Mouse (Mus musculus): ENCODE results near the gene Rchy1. TPM values are rescaled to one million over a fixed set of nuclear protein-coding genes. Genes with fewer than 3 reads are reported as not detected.

Rchy1 gene
- total and polyA plus RNA-seq, 3 experiments: 24.8 to 74.4 (median 26.9) TPM

DNA sequence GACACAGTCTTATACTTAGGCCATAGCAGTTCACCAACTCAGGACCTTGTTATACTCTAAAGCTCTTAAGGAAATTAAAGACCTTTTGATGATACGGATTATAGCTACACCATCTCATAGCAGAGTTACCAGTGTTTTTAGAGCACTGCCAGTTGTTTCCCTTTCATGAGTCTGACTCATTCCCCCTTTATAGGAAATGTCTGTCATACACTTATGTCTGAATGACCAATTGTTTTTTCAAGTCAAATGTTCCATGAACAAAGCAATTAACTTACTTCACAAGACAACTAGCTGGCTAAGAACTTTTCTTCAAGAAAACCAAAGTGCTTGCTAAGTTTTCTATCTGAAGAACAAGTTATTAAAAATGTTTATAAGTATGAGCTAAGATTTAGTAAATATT is 2.9 kb downstream of the Rchy1 start:
- TF ChIP-seq ZC3H11A (IDR thresholded peaks at IDR 0.05; ENCODE audit: low read depth, low read length) (no peak), SMC3 (IDR thresholded peaks at IDR 0.05; ENCODE audit: low read depth, low read length) (no peak), TAL1 (IDR thresholded peaks at IDR 0.05; ENCODE audit: low read length) (no peak), GATA1 (IDR thresholded peaks at IDR 0.05; ENCODE audit: low read depth, low read length) (no peak), MYB (IDR thresholded peaks at IDR 0.05; ENCODE audit: low read depth, low read length) (no peak), CHD1 (IDR thresholded peaks at IDR 0.05; ENCODE audit: low read depth, low read length) (no peak), MXI1 (IDR thresholded peaks at IDR 0.05; ENCODE audit: low read depth, low read length) (no peak), NRF1 (IDR thresholded peaks at IDR 0.05; ENCODE audit: insufficient read depth, low read depth, low read length, poor library complexity, severe bottlenecking) (no peak), RAD21 (IDR thresholded peaks at IDR 0.05; ENCODE audit: low read depth, low read length) (no peak), RCOR1 (IDR thresholded peaks at IDR 0.05; ENCODE audit: low read depth, low read length) (no peak), POLR2AphosphoS5 (IDR thresholded peaks at IDR 0.05; ENCODE audit: borderline replicate concordance, low read depth, low read length) (no peak), EP300 (IDR thresholded peaks at IDR 0.05; ENCODE audit: low read depth in 1 of 2, low read length in 2 of 2) (no peak), JUND (IDR thresholded peaks at IDR 0.05; ENCODE audit: low read depth, low read length) (no peak), SIN3A (IDR thresholded peaks at IDR 0.05; ENCODE audit: low read length) (no peak), ELF1 (IDR thresholded peaks at IDR 0.05; ENCODE audit: low read depth, low read length) (no peak), NELFE (IDR thresholded peaks at IDR 0.05; ENCODE audit: low read depth, low read length) (no peak), TCF12 (IDR thresholded peaks at IDR 0.05; ENCODE audit: low read depth, low read length) (no peak), CTCF (IDR thresholded peaks at IDR 0.05 in 2 of 3, conservative IDR thresholded peaks at IDR 0.05 in 1 of 3; ENCODE audit: control insufficient read depth in 1 of 3, insufficient read depth in 1 of 3, low read depth in 2 of 3, low read length in 3 of 3, poor library complexity in 1 of 3, severe bottlenecking in 1 of 3) (no peak)
- H3K36me3 ChIP-seq (ENCODE audit: control insufficient read depth in 1 of 2, insufficient read depth in 2 of 2, low read length in 2 of 2): peaks cover 8 to 37% of the 10 kb centered on the region in 2 experiments
- DNase-seq (ENCODE audit: low read depth, low spot score): peak; percentile 20
- no peaks in the 10 kb centered on the region for H3K9me3 ChIP-seq (replicated peaks; ENCODE audit: insufficient read depth, low read length)
- peaks cover 17 to 21% of the 10 kb centered on the region in 2 experiments for H3K4me1 ChIP-seq (ENCODE audit: control insufficient read depth in 1 of 2, insufficient read depth in 2 of 2, low read length in 2 of 2)
- H3K4me3 ChIP-seq (ENCODE audit: control insufficient read depth in 1 of 2, insufficient read depth in 1 of 2, low read depth in 2 of 2, low read length in 2 of 2): no peak overlapping the region
- no peak overlapping the region for H3K27ac ChIP-seq (ENCODE audit: control insufficient read depth, low read depth, low read length)
- H3K9ac ChIP-seq (ENCODE audit: control insufficient read depth, low read depth, low read length, poor library complexity, severe bottlenecking): no peak overlapping the region
- no peaks in the 10 kb centered on the region for H3K27me3 ChIP-seq (ENCODE audit: control insufficient read depth in 1 of 2, insufficient read depth in 2 of 2, low read length in 2 of 2)
- H3K79me2 ChIP-seq (ENCODE audit: control insufficient read depth, insufficient read depth, low read length, poor library complexity): peaks cover 24% of the 10 kb centered on the region

DNA sequence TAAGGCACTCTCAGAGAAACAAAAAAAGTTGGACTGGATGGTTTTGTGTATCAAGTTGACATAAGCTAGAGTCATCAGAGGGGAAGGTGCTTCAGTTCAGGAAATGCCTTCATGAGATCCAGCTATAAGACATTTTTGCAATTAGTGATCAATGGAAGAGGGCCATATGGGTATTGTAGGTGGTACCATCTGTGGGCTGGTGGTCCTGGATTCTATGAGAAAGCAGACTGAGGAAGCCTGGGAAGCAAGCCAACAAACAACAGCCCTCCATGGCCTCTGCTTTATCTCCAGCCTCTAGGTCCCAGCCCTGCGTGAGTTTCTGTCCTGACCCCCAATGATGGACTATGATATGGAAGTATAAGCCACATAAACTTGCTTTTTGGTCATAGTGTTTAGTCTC is 3.8 kb downstream of the Rchy1 start:
- Histone ChIP-seq H3K4me1 (ENCODE audit: control insufficient read depth in 1 of 2, insufficient read depth in 2 of 2, low read length in 2 of 2) (peaks cover 17 to 21% of the 10 kb centered on the region in 2 experiments), H3K27ac (ENCODE audit: control insufficient read depth, low read depth, low read length) (no peak overlapping the region), H3K9ac (ENCODE audit: control insufficient read depth, low read depth, low read length, poor library complexity, severe bottlenecking) (no peak overlapping the region), H3K27me3 (ENCODE audit: control insufficient read depth in 1 of 2, insufficient read depth in 2 of 2, low read length in 2 of 2) (no peaks in the 10 kb centered on the region), H3K79me2 (ENCODE audit: control insufficient read depth, insufficient read depth, low read length, poor library complexity) (peaks cover 24% of the 10 kb centered on the region), H3K36me3 (ENCODE audit: control insufficient read depth in 1 of 2, insufficient read depth in 2 of 2, low read length in 2 of 2) (peaks cover 13 to 37% of the 10 kb centered on the region in 2 experiments), H3K4me3 (ENCODE audit: control insufficient read depth in 1 of 2, insufficient read depth in 1 of 2, low read depth in 2 of 2, low read length in 2 of 2) (no peak overlapping the region), H3K9me3 (replicated peaks; ENCODE audit: insufficient read depth, low read length) (no peaks in the 10 kb centered on the region)
- peak; percentile 16 for DNase-seq (ENCODE audit: low read depth, low spot score)
- no peak for TF ChIP-seq MYB (IDR thresholded peaks at IDR 0.05; ENCODE audit: low read depth, low read length)
- peak in 1 of 2 experiments; percentile 21; a peak in 1 of 4 replicates for TF ChIP-seq EP300 (IDR thresholded peaks at IDR 0.05; ENCODE audit: low read depth in 1 of 2, low read length in 2 of 2)

All from MEL (cell line).